Mouse (Mus musculus): ENCODE results near the gene Zfp455.
"Not testable (repeated sequence)": the region's sequence is repeated elsewhere in the genome, so short reads cannot be mapped to it uniquely, and the experiment has no call there.

Zfp455 gene

GRCm38 (mm10) chr13:67194340-67194894 is at the start of gene Zfp455:
Gene Zfp455 (plus strand): TSS chr13:67194506.
- peak; percentile 65 for DNase-seq (ENCODE audit: low read depth, low spot score)

- not testable (repeated sequence) for DNase-seq (ENCODE audit: low read depth, low spot score)
Observed at GRCm38 (mm10) chr13:67166122-67166521, 28.2 kb upstream of the Zfp455 start.

GRCm38 (mm10) chr13:67172991-67173722 is 21.1 kb upstream of the Zfp455 start, which contains the start of gene Rsl1:
Gene Rsl1 (plus strand): TSS chr13:67173182.
- DNase-seq (ENCODE audit: low read depth, low spot score): peak; percentile 37

GRCm38 (mm10) chr13:67173723-67174055 is 20.6 kb upstream of the Zfp455 start:
- no peak for DNase-seq (ENCODE audit: low read depth, low spot score)

DNA sequence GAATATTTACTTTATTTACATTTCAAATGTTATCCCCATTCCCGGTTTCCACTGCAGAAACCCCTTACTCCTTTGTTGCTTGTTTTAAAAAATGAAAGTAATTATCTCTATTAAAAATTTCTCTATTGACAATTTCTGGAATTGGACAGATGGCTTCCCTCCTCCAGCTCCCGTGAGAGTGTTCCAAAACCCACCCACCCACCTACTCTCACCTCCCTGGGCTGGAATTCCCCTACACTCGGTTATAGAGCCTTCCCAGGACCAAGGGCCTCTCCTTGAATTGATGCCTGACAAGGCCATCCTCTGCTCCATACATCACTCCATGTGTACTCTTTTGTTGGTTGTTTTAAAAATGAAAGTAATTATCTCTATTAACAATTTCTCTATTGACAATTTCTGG is 7.3 kb downstream of the Zfp455 start:
- DNase-seq (ENCODE audit: low read depth, low spot score): no peak

GRCm38 (mm10) chr13:67214015-67214607 is 19.8 kb downstream of the Zfp455 start:
- DNase-seq (ENCODE audit: low read depth, low spot score): no peak

All from forelimb bud, embryonic 11.5 days (tissue).